Mouse (Mus musculus): Measurements from ENCODE around the gene 2900026A02Rik.

The 2900026A02Rik gene

GRCm38 (mm10) chr5:113221147-113221865 lies at the start of gene 2900026A02Rik:
2900026A02Rik (minus strand) TSS chr5:113221236.
- peak; percentile 85 for DNase-seq (ENCODE audit: low spot score)

DNA sequence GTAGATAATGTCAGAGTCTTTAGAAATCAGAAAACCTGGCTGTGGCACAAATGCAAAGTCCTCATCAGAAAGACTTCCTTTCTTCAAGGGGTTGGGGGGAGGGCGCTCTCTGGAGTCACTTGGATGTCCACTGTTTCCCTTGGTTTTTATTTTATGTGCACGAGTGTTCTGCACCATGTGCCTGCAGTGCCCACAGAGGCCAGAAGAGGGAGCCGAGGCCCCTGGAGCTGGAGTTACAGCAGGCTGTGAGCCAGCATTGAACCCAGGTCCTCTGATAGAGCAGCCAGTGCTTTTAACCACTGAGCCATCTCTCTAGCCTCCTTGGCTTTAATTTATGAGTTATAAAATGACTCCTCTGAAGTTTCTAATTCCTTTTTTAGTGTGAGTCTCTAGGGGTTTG lies 49.0 kb upstream of the 2900026A02Rik start:
- DNase-seq (ENCODE audit: low spot score): no peak

- no peak for DNase-seq (ENCODE audit: low spot score)
These were observed 47.2 kb upstream of the 2900026A02Rik start for GRCm38 (mm10) chr5:113268246-113268645.

GRCm38 (mm10) chr5:113265637-113266036 lies 44.6 kb upstream of the 2900026A02Rik start:
- DNase-seq (ENCODE audit: low spot score): no peak

- DNase-seq (ENCODE audit: low spot score): no peak
These were observed 29.8 kb upstream of the 2900026A02Rik start for GRCm38 (mm10) chr5:113250806-113251205.

DNA sequence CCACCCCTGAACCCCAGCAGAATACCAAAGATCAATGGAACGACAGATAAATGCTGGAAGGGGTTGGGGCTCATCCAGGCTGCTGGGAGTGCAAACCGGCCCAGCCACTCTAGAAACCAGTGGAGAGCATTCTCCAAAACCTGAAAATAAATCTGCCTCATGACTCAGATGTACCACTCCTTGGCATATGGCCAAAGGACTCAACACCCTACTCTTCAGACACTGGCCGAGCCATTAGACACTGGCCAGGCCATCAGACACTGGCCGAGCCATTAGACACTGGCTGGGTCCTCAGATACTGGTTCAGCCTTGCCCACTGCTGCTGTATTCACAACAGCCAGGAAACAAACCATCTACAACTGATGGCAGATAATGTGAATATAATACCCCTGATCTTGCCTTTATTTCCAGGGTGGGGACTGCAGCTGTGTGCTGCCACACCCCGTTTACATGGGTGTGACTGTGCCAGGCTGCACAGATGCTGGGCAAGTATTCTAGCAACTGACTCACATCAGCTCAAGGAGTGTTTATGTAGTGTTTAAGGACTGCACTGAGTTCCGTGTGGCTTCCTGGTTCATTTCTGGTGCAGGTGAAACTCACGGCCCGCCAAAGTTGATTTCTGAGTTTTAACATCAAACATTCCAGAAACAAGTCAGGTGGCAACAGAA lies 28.4 kb upstream of the 2900026A02Rik start:
- no peak for DNase-seq (ENCODE audit: low spot score)

- no peak for DNase-seq (ENCODE audit: low spot score)
These were observed 9.2 kb upstream of the 2900026A02Rik start for GRCm38 (mm10) chr5:113230196-113230595.

DNA sequence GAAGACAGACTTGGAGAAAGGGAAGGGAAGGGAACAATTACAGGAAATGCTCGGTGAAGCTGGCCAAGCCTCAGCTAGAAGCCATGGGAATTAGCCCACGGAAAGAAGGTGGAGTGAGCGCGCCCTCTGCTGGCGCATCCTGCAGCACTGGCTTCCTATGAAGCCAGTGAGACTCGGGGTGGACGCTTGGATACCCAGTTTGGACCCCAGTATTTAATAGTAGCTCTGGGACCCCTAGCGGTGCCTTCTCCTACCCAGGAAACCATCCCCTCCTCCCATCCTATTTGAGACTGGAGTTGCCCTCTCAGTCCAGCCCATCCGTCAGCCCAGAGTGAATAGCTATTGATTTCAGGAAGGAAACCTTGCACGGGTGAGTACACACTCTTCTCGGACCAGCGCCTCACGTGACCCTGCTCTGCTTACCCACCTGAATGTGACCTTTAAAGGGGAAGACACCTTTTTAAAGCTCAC lies 5.6 kb upstream of the 2900026A02Rik start, which contains the start of gene Tmem211:
TSS of gene Tmem211 (plus strand) at position 278 of the 471 bp plus-strand sequence.
- peak; percentile 69 for DNase-seq (ENCODE audit: low spot score)

DNA sequence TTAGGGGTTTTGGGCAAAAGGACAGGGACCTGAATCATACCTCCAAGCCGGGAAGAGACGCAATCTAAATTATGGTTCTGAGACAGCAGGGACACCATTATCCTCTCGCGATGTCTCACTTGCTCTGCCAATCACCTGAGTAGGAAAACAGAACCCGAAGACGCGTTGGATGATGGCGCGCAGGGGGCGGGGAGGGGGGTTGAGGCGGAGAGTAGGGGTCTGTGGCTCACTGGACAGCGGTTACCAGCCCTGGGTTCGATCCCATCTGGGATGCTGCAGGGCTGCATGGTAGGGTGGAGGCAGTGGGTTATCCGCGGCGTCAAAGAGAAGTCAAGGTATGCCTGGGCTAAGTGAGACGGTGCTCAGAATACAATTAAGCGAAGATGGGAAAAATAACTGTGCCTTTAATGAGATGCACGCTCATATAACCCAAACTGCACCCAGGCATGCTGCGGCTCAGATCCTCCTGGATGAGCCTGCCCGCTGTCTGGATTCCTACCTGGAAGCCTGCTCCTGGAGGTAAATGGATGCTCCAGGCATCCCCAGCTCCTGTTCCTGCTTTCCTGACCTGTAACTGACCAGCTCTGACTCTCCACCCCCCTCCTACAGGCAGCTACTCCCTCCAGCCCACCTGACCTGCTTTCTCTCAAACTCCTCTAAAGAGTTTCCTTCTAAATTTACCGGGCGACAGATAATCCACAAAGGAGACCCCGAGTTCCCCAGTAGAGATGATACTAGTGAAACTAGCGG lies 4.8 kb upstream of the 2900026A02Rik start:
- DNase-seq (ENCODE audit: low spot score): no peak

DNA sequence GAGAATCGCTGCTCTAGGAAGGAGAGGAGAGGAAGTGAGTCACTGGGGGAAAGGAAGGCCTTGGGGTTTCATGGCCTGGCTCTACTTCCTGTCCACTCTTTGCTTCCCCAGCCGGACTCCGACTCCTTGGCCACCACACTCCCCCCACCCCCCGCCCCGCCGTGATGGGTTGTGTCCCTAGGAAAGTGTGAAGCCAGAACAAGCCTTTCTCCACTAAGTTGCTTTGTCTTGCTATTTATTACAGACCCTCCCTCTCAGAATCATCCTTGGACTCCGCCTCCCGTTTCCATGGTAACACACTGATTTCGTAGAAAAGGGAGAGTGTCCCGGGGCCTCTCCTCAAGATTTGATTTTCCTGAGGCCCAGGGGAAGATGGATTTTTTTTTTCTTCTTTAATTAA lies 4.2 kb upstream of the 2900026A02Rik start:
- no peak for DNase-seq (ENCODE audit: low spot score)

DNA sequence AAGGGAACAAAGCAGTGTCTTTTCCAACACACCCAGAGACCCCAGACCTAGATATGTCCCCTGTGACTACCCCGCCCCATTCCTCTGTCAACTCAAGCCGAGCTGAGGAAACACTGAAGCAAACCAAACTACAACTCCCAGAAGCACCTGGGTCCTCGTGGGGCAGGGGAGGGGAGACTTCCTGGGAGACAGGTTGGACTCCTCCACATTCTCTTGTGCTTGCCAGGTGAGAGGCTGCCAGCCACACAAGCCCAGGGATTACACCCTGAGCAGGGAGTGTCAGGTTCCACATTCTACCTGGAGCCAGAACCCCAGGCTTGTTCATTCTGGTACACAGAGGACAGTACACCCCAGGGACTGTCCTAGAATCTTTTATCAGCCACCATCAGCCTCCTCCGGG lies 2.9 kb upstream of the 2900026A02Rik start:
- no peak for DNase-seq (ENCODE audit: low spot score)

GRCm38 (mm10) chr5:113220383-113221146 lies 471 bp downstream of the 2900026A02Rik start:
- DNase-seq (ENCODE audit: low spot score): no peak

GRCm38 (mm10) chr5:113219876-113220275 lies 1.2 kb downstream of the 2900026A02Rik start:
- no peak for DNase-seq (ENCODE audit: low spot score)

- no peak for DNase-seq (ENCODE audit: low spot score)
These were observed 1.6 kb downstream of the 2900026A02Rik start for GRCm38 (mm10) chr5:113219450-113219849.

DNA sequence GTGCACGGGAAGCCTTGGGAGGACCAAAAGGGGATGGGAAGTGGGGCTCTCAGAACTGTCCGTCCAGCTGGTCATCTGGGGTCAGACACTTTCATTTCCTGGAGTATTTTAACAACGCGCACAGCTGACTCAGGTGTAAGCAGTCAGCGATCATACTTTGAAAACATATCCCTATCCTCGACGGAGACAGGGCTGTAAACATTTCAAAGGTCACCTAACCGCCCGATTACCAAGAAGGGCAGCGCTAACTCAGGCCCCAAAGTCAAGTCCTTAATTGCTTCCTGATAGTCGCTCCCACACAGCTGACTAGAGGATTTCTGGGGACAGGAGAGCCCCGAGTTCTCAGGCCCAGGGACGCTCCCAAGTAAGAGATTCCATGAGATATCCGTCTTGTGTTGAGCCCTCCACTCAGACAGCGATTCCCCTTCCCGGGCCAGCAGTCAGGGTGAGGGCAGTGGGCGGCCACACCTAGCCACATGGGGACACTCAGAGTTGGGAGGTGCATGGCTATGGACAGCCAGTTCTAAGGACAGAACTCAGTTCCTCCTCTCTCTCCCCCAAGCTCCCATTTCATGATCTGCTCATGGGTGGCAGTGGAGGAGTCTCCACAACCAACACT lies 2.3 kb downstream of the 2900026A02Rik start:
- DNase-seq (ENCODE audit: low spot score): no peak

GRCm38 (mm10) chr5:113217076-113217475 lies 4.0 kb downstream of the 2900026A02Rik start:
- DNase-seq (ENCODE audit: low spot score): no peak

GRCm38 (mm10) chr5:113216328-113216960 lies 4.6 kb downstream of the 2900026A02Rik start:
- no peak for DNase-seq (ENCODE audit: low spot score)

GRCm38 (mm10) chr5:113215610-113216011 lies 5.4 kb downstream of the 2900026A02Rik start:
- no peak for DNase-seq (ENCODE audit: low spot score)

DNA sequence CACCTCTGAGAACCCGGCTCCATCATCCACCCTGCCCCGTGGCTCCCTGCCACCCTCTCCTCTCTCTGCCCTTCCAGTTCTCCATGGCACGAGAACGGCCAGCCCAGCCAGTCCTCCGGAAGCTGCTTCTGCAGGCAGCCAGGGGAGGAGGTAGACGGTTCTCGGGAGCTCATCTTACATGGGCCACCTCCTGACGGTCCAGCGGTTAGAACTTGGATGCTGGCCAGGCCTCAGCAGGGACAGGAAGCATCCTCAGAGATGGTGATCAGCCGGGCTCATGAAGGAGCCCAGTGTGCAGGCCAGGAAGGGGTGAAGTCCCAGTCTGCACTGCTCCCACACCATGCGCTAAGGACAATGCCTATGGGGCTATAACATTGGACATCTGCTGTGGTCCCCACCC lies 6.6 kb downstream of the 2900026A02Rik start:
- peak; percentile 55 for DNase-seq (ENCODE audit: low spot score)

DNA sequence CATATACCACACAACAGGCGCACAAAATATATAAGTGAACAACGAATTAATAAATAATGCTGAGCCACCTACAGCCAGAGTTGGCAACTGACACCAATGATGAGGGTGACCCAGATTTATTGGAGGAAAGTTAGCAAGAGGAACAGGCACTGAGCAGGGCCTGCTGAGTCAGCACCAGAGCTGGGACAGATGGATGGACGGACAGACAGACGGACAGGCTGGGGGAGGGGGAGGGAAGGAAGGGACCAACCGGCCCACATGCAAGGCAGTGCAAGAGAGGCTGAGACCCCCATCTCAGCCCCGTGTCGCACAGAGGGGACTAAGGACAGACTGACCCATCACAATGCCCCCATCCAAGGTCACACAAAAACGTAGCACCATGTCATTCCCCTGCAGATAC lies 7.0 kb downstream of the 2900026A02Rik start:
- DNase-seq (ENCODE audit: low spot score): no peak
